Mouse (Mus musculus) cortical plate, adult 2 months (tissue): ENCODE measurements around the gene Arhgap9. TPM values are rescaled to one million over a fixed set of nuclear protein-coding genes. Genes with fewer than 3 reads are reported as not detected.
A peak's percentile ranks its signal among the peaks of the same experiment; 100 is the strongest.
"Not testable (repeated sequence)": the region's sequence is repeated elsewhere in the genome, so short reads cannot be mapped to it uniquely, and the experiment has no call there.

Source experiments
- H3K27ac ChIP-seq: fragments of 200-500 bp; 2 replicates; pipeline ENCODE4 v1.5.1; 2012; ENCODE audit warnings: low read length, control low read depth, inconsistent platforms; ENCODE audit not compliant: insufficient read depth
- H3K4me1 ChIP-seq: fragments of 200-500 bp; 2 replicates; pipeline ENCODE4 v1.6.1; 2011; ENCODE audit warnings: low read length; ENCODE audit not compliant: control insufficient read depth, insufficient read depth
- H3K4me3 ChIP-seq: fragments of 200-500 bp; 2 replicates; pipeline ENCODE4 v1.5.1; 2011; ENCODE audit warnings: mild to moderate bottlenecking, low read length, control low read depth; ENCODE audit not compliant: insufficient read depth
- CTCF ChIP-seq: fragments of 200-500 bp; IDR thresholded peaks from 2 replicates; pipeline ENCODE4 v1.5.1; 2011; ENCODE audit warnings: mild to moderate bottlenecking, control low read depth, low read length; ENCODE audit not compliant: insufficient read depth; ENCODE audit errors: extremely low read depth
- POLR2A ChIP-seq: fragments of 200-500 bp; IDR thresholded peaks from 2 replicates; pipeline ENCODE4 v1.6.1; 2011; ENCODE audit warnings: mild to moderate bottlenecking, low read length, control low read depth; ENCODE audit not compliant: insufficient read depth; ENCODE audit errors: extremely low read depth
- polyA plus RNA-seq: library from polyadenylated mRNA; depleted of rRNA; stranded (reverse); fragments of >200 nt; gene quantifications from 2 replicates; pipeline ENCODE4 v1.2.3, GENCODE M21; 2012

Gene Arhgap9
- polyA plus RNA-seq, 1 experiment: 1.4 TPM

GRCm38 (mm10) chr10:127310523-127311475 lies 11.0 kb upstream of the Arhgap9 start:
- H3K27ac ChIP-seq: peak overlapping the region; percentile 15; the same call in 1 of the 2 replicates
- no peaks in the 10 kb centered on the region for H3K4me1 ChIP-seq
- TF ChIP-seq POLR2A: no peak
- no peak for TF ChIP-seq CTCF
- H3K4me3 ChIP-seq: peak overlapping the region; percentile 52

- no peak for TF ChIP-seq CTCF
- TF ChIP-seq POLR2A: peak; percentile 77; the same call in 1 of the 2 replicates
- Histone ChIP-seq H3K27ac (peak within 1 kb of the TSS; percentile 15; the same call in 1 of the 2 replicates), H3K4me1 (no peaks in the 10 kb centered on the region), H3K4me3 (peak within 1 kb of the TSS; percentile 52)
These were observed 10.0 kb upstream of the Arhgap9 start, which contains the start of gene Mars for GRCm38 (mm10) chr10:127311476-127312355. Gene Mars, minus strand, starts transcription at chr10:127311786.

- no peaks in the 10 kb centered on the region for H3K4me1 ChIP-seq
- H3K4me3 ChIP-seq: peak overlapping the region; percentile 52
- H3K27ac ChIP-seq: 0 out of 2 replicates have a peak overlapping the region, but pooled peaks have one; percentile 5
- TF ChIP-seq POLR2A: no peak
- peak; percentile 73 for TF ChIP-seq CTCF
These were observed 9.4 kb upstream of the Arhgap9 start for GRCm38 (mm10) chr10:127312356-127312676.

- H3K27ac ChIP-seq: no peak overlapping the region
- no peaks in the 10 kb centered on the region for H3K4me1 ChIP-seq
- TF ChIP-seq CTCF (no peak), POLR2A (no peak)
- no peak overlapping the region for H3K4me3 ChIP-seq
These were observed 8.9 kb upstream of the Arhgap9 start for GRCm38 (mm10) chr10:127312858-127313257.

- H3K27ac ChIP-seq, H3K4me3 ChIP-seq, H3K4me1 ChIP-seq: not testable (repeated sequence)
These were observed 8.2 kb upstream of the Arhgap9 start for GRCm38 (mm10) chr10:127313516-127313915.

GRCm38 (mm10) chr10:127314950-127315349 lies 6.8 kb upstream of the Arhgap9 start:
- not testable (repeated sequence) for H3K27ac ChIP-seq, H3K4me1 ChIP-seq, H3K4me3 ChIP-seq

GRCm38 (mm10) chr10:127317277-127317676 lies 4.5 kb upstream of the Arhgap9 start:
- Histone ChIP-seq H3K27ac (no peak overlapping the region), H3K4me3 (no peak overlapping the region), H3K4me1 (no peaks in the 10 kb centered on the region)
- no peak for TF ChIP-seq CTCF
- TF ChIP-seq POLR2A: no peak

GRCm38 (mm10) chr10:127318009-127318408 lies 3.8 kb upstream of the Arhgap9 start:
- no peak for TF ChIP-seq POLR2A
- TF ChIP-seq CTCF: no peak
- H3K4me1 ChIP-seq: no peaks in the 10 kb centered on the region
- no peak overlapping the region for H3K27ac ChIP-seq
- H3K4me3 ChIP-seq: no peak overlapping the region

GRCm38 (mm10) chr10:127319969-127320368 lies 1.8 kb upstream of the Arhgap9 start:
- H3K4me1 ChIP-seq: no peaks in the 10 kb centered on the region
- no peak overlapping the region for H3K4me3 ChIP-seq
- TF ChIP-seq POLR2A: no peak
- TF ChIP-seq CTCF: no peak
- H3K27ac ChIP-seq: no peak overlapping the region

GRCm38 (mm10) chr10:127322178-127322577 lies 414 bp downstream of the Arhgap9 start:
- TF ChIP-seq POLR2A (no peak), CTCF (no peak)
- no peak overlapping the region for H3K4me3 ChIP-seq
- no peak overlapping the region for H3K27ac ChIP-seq
- no peaks in the 10 kb centered on the region for H3K4me1 ChIP-seq

- H3K27ac ChIP-seq: no peak overlapping the region
- H3K4me3 ChIP-seq: no peak overlapping the region
- no peaks in the 10 kb centered on the region for H3K4me1 ChIP-seq
- TF ChIP-seq CTCF (no peak), POLR2A (no peak)
These were observed 905 bp downstream of the Arhgap9 start for GRCm38 (mm10) chr10:127322669-127323068.
